Mouse (Mus musculus) heart, embryonic 15.5 days (tissue): Measurements from ENCODE around the gene Zc3hav1l. TPM values are rescaled to one million over a fixed set of nuclear protein-coding genes. Genes with fewer than 3 reads are reported as not detected.

Experiments
- ATAC-seq: fragments of 200-750 bp; cut with Nextera tagmentation; replicated peaks from 2 replicates; pipeline ENCODE4 v1.8.0; 2017; ENCODE audit warnings: low read depth, moderate TSS enrichment; ENCODE audit not compliant: insufficient number of reproducible peaks, insufficient read depth, low FRiP score
- H3K27ac ChIP-seq: fragments of 300-500 bp; sonication (generic); 2 replicates; pipeline ENCODE4 v1.5.1; 2015; ENCODE audit warnings: mild to moderate bottlenecking, inconsistent platforms
- H3K27me3 ChIP-seq: fragments of 300-500 bp; sonication (generic); 2 replicates; pipeline ENCODE4 v1.6.1; 2015; ENCODE audit warnings: inconsistent platforms
- H3K36me3 ChIP-seq: fragments of 300-500 bp; sonication (generic); 2 replicates; pipeline ENCODE4 v1.6.1; 2015; ENCODE audit warnings: mild to moderate bottlenecking, inconsistent platforms
- H3K4me1 ChIP-seq: fragments of 300-500 bp; sonication (generic); replicated peaks from 2 replicates; pipeline ENCODE4 v1.6.1; 2015; ENCODE audit warnings: inconsistent platforms
- H3K4me2 ChIP-seq: fragments of 300-500 bp; sonication (generic); 2 replicates; pipeline ENCODE4 v1.6.1; 2015; ENCODE audit warnings: inconsistent platforms, mild to moderate bottlenecking, moderate library complexity
- H3K4me3 ChIP-seq: fragments of 300-500 bp; sonication (generic); 2 replicates; pipeline ENCODE4 v1.5.1; 2015; ENCODE audit warnings: mild to moderate bottlenecking, inconsistent platforms
- H3K9ac ChIP-seq: fragments of 300-500 bp; sonication (generic); 2 replicates; pipeline ENCODE4 v1.6.1; 2015; ENCODE audit warnings: mild to moderate bottlenecking, inconsistent platforms
- H3K9me3 ChIP-seq: fragments of 300-500 bp; sonication (generic); replicated peaks from 2 replicates; pipeline ENCODE4 v1.6.1; 2016; ENCODE audit warnings: inconsistent platforms
- WGBS: fragments of 180-500 bp; shearing (Covaris S2); methylation state at CpG from one replicate; pipeline ENCODE4 v1.1.7; 2015; ENCODE audit warnings: mixed read lengths; 5-methylcytosine and 5-hydroxymethylcytosine counted together
- polyA plus RNA-seq: library from polyadenylated mRNA; unstranded; fragments of >200 nt; fragmentation: Nextera tagmentation; extraction: Ambion mirVana; gene quantifications from 2 replicates; pipeline ENCODE4 v1.2.1, GENCODE M21; 2015

The Zc3hav1l gene
- polyA plus RNA-seq, 1 experiment from 2014 or later, result 5.1 TPM

DNA sequence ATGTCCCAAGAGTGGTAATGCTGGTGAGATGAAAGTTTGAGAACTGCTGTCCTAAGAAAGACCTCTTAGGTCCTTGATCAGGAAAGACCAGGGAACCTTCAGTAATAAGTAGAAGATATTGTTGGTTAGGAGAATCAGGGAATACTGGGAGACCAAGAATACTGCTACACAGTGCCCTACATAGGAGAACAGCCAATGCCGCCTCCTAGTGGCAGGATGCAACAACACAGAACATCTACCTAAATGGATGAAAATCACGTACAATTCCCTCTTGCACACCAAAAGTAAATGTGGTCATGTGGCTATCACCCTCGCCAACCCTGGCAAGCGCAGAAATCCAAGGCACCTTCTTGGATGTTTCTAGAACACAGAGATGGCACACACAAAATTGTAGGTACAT lies 27.5 kb upstream of the Zc3hav1l start:
- Histone ChIP-seq H3K4me2 (no peak overlapping the region), H3K4me1 (no peaks in the 10 kb centered on the region), H3K27me3 (no peaks in the 10 kb centered on the region), H3K27ac (no peak overlapping the region), H3K36me3 (peaks cover 2% of the 10 kb centered on the region; the same call in 1 of the 2 replicates), H3K9me3 (no peaks in the 10 kb centered on the region), H3K9ac (no peak overlapping the region), H3K4me3 (no peak overlapping the region)
- 31% methylated on average over 4 of the region's 4 CpGs for WGBS
- ATAC-seq, result no peak

- Histone ChIP-seq H3K27ac (no peak overlapping the region), H3K4me3 (no peak overlapping the region), H3K27me3 (no peaks in the 10 kb centered on the region), H3K9ac (no peak overlapping the region), H3K4me1 (no peaks in the 10 kb centered on the region), H3K9me3 (no peaks in the 10 kb centered on the region), H3K4me2 (no peak overlapping the region), H3K36me3 (peaks cover 8% of the 10 kb centered on the region; the same call in 1 of the 2 replicates)
- whole genome bisulfite sequencing, result 89% methylated on average over 9 of the region's 9 CpGs
- no peak for ATAC-seq
Observed at GRCm38 (mm10) chr6:38320621-38321020, 21.6 kb upstream of the Zc3hav1l start.

DNA sequence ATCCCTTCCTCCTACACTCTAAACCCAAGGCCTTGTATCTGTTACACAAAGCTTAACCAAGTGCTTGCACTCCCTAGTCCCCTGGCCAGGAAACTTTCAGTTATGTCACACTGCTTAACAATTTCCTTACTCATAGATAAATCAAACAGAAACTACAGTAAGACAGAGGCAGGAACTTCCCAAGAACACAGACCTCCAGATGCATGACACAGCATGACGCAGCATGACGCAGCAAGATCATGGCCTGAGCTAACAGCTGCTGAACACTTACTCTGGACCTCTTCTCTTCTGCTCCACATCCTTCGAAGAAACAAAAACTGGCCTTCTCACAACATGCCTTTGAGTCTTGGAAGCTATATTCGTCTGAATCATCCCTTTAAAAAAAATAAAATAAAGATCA lies 17.0 kb upstream of the Zc3hav1l start:
- no peak overlapping the region for H3K4me2 ChIP-seq
- peaks cover 8% of the 10 kb centered on the region; the same call in 1 of the 2 replicates for H3K36me3 ChIP-seq
- H3K27ac ChIP-seq, result no peak overlapping the region
- no peak for ATAC-seq
- H3K9me3 ChIP-seq, result no peaks in the 10 kb centered on the region
- no peaks in the 10 kb centered on the region for H3K4me1 ChIP-seq
- 85% methylated on average over 4 of the region's 4 CpGs for WGBS
- H3K27me3 ChIP-seq, result no peaks in the 10 kb centered on the region
- H3K9ac ChIP-seq, result no peak overlapping the region
- H3K4me3 ChIP-seq, result no peak overlapping the region

DNA sequence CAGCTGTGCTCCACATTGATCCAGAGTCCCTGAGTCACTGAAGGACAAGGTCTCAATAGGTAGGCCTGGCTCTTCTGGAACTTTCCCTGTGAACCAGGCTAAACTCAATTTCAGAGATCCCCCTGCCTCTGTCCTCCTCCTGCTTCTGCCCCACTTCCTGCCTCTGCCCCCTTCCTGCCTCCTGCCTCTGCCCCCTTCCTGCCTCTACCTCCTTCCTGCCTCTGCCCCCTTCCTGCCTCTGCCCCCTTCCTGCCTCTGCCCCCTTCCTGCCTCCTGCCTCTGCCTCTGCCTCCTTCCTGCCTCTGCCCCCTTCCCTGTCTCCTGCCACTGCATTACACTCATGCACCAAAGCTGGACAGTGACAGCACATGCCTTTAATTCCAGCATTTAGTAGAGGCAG lies 10.7 kb upstream of the Zc3hav1l start:
- H3K4me3 ChIP-seq, result no peak overlapping the region
- H3K4me2 ChIP-seq, result no peak overlapping the region
- ATAC-seq, result no peak
- H3K27me3 ChIP-seq, result no peaks in the 10 kb centered on the region
- H3K36me3 ChIP-seq, result peaks cover 12% of the 10 kb centered on the region
- no peak overlapping the region for H3K9ac ChIP-seq
- no peak overlapping the region for H3K27ac ChIP-seq
- H3K9me3 ChIP-seq, result no peaks in the 10 kb centered on the region
- no peaks in the 10 kb centered on the region for H3K4me1 ChIP-seq

- Histone ChIP-seq H3K9me3 (0 out of 2 replicates have a peak, but pooled peaks cover 4% of the 10 kb centered on the region), H3K4me1 (no peaks in the 10 kb centered on the region), H3K27ac (no peak overlapping the region), H3K4me3 (no peak overlapping the region), H3K9ac (no peak overlapping the region), H3K4me2 (no peak overlapping the region), H3K36me3 (peaks cover 16% of the 10 kb centered on the region), H3K27me3 (no peaks in the 10 kb centered on the region)
- WGBS, result 79% methylated on average over 3 of the region's 3 CpGs
- ATAC-seq, result no peak
Observed at GRCm38 (mm10) chr6:38304981-38305380, 5.9 kb upstream of the Zc3hav1l start.

GRCm38 (mm10) chr6:38298246-38298635 lies 818 bp downstream of the Zc3hav1l start:
- Histone ChIP-seq H3K4me2 (peak overlapping the region; percentile 69), H3K36me3 (peaks cover 35% of the 10 kb centered on the region), H3K9me3 (no peaks in the 10 kb centered on the region), H3K4me3 (peak overlapping the region; percentile 65), H3K4me1 (peaks cover 11% of the 10 kb centered on the region), H3K27ac (peak overlapping the region; percentile 92), H3K9ac (peak overlapping the region; percentile 80), H3K27me3 (no peaks in the 10 kb centered on the region)
- no peak for ATAC-seq
- WGBS, result 0% methylated on average over 10 of the region's 10 CpGs

DNA sequence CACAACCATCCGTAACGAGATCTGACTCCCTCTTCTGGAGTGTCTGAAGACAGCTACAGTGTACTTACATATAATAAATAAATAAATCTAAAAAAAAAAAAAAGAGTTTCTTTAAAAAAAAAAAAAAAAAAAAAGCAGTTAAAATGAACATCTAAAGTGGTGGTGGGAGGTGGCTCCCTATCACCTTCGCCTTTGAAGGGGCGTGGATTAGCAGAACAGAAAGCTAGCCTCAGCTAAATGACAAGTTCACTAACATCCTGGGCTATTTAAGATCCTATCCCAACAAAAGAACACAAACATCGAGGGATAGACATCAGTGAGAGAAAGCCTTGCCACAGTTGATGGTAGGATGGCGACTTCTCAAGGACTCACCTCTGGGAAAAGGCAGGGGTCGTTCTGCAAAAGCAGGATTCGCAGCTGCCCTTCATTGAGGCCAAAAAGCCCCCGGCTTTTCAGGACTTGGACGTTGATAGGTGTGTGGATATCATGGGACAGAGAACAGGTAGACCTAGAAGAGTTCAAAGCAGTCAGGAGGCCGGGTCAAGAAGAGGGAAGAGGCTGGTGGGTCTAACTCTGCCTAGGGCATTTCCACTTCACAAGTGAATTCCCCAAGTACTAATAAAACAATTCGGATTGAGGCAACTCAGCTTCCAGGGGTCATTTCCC lies 1.3 kb downstream of the Zc3hav1l start:
- peak overlapping the region; percentile 65 for H3K4me3 ChIP-seq
- ATAC-seq, result no peak
- peak overlapping the region; percentile 69 for H3K4me2 ChIP-seq
- peaks cover 40% of the 10 kb centered on the region for H3K36me3 ChIP-seq
- H3K27ac ChIP-seq, result peak overlapping the region; percentile 92
- 42% methylated on average over 12 of the region's 12 CpGs for WGBS
- peaks cover 11% of the 10 kb centered on the region for H3K4me1 ChIP-seq
- H3K27me3 ChIP-seq, result no peaks in the 10 kb centered on the region
- H3K9ac ChIP-seq, result peak overlapping the region; percentile 80
- H3K9me3 ChIP-seq, result no peaks in the 10 kb centered on the region

DNA sequence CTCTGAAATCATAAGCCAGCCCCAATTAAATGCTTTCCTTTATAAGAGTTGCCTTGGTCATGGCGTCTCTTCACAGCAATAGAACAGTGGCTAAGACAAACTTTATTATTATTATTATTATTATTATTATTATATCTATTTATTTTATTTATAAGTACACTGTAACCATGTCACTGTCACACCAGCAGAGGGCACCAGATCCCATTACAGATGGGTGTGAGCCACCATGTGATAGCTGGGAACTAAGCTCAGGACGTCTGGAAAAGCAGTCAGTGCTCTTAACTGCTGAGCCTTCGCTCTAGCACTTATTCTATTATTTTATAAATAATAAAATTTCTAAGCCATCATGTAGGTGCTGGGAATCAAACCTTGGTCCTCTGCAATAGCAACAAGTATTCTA lies 5.4 kb downstream of the Zc3hav1l start:
- WGBS, result 73% methylated on average over 3 of the region's 3 CpGs
- H3K9me3 ChIP-seq, result no peaks in the 10 kb centered on the region
- H3K27me3 ChIP-seq, result no peaks in the 10 kb centered on the region
- no peak overlapping the region for H3K27ac ChIP-seq
- H3K4me2 ChIP-seq, result no peak overlapping the region
- H3K4me1 ChIP-seq, result peaks cover 7% of the 10 kb centered on the region
- no peak overlapping the region for H3K9ac ChIP-seq
- no peak for ATAC-seq
- H3K36me3 ChIP-seq, result peaks cover 71% of the 10 kb centered on the region
- H3K4me3 ChIP-seq, result no peak overlapping the region

DNA sequence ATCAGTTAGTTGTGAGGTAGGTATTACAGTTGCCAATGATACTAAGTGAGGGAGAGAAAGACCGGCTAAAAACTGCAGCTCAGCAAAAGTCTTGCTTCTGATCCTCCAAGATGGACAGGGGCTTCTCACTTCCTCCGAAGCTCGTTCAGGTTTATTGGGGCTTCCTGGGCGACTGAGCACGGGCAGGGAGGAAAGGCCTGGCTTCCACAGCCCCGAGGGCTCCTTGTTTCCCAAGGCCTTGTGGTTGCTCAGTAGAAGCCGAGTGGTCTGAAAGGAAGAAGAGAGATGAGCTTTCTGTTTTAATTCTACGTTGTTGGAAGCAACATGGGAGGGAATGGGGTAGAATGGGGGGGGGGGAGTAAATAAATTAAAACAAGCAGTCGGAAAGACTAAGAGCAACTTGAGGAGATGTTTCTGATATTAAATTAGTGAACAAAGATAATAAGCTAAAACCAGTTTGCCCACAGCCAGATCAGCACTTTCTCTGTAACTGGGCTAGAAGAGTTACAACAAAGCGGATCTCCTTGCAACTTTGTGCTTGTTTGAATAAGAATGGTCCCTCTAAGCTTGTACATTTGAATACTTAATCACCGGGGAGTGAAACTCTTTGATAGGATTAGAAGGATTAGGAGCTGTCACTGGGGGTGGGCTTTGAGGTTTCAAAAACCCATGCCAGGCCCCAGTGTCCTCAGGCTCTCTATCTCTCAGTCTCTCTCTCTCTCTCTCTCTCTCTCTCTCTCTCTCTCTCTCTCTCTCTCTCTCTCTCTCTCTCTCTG lies 6.0 kb downstream of the Zc3hav1l start:
- 68% methylated on average over 11 of the region's 11 CpGs for WGBS
- peaks cover 77% of the 10 kb centered on the region for H3K36me3 ChIP-seq

DNA sequence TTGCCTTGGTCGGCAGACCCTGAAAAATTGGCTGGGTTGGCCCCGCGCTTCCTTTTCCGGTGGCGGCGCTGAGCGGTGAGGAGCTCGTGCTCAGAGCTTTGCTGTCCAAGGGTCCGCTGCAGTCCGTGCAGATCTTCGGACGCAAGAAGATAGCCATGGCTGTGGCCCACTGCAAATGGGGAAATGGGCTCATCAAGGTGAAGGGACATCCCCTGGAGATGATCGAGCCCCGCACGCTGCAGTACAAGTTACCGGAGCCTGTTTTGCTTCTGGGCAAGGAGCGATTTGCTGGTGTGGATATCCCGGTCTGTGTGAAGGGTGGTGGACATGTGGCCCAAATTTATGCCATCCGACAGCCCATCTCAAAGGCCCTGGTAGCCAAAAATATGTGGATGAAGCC lies 14.6 kb downstream of the Zc3hav1l start:
- no peak for ATAC-seq
- H3K4me1 ChIP-seq, result no peaks in the 10 kb centered on the region
- H3K36me3 ChIP-seq, result peaks cover 57% of the 10 kb centered on the region
- H3K9ac ChIP-seq, result no peak overlapping the region
- no peaks in the 10 kb centered on the region for H3K27me3 ChIP-seq
- H3K4me3 ChIP-seq, result no peak overlapping the region
- 98% methylated on average over 19 of the region's 19 CpGs for WGBS
- no peak overlapping the region for H3K27ac ChIP-seq
- H3K9me3 ChIP-seq, result 0 out of 2 replicates have a peak, but pooled peaks cover 4% of the 10 kb centered on the region
- no peak overlapping the region for H3K4me2 ChIP-seq

More for the DNA sequence above, 6.0 kb downstream of the Zc3hav1l start:
- Histone ChIP-seq H3K9ac (no peak overlapping the region), H3K4me3 (no peak overlapping the region), H3K9me3 (no peaks in the 10 kb centered on the region), H3K4me2 (no peak overlapping the region), H3K27ac (no peak overlapping the region), H3K27me3 (no peaks in the 10 kb centered on the region), H3K4me1 (peaks cover 5% of the 10 kb centered on the region)
- ATAC-seq, result no peak

- Histone ChIP-seq H3K9ac (no peak overlapping the region), H3K9me3 (no peaks in the 10 kb centered on the region), H3K36me3 (no peaks in the 10 kb centered on the region), H3K27me3 (no peaks in the 10 kb centered on the region), H3K4me2 (no peak overlapping the region), H3K27ac (no peak overlapping the region), H3K4me3 (no peak overlapping the region), H3K4me1 (0 out of 2 replicates have a peak, but pooled peaks cover 3% of the 10 kb centered on the region)
- 67% methylated on average over 7 of the region's 7 CpGs for WGBS
- no peak for ATAC-seq
Observed at GRCm38 (mm10) chr6:38264466-38264865, 34.6 kb downstream of the Zc3hav1l start.
